Mouse (Mus musculus) ES-Bruce4 (cell line): ENCODE data around the gene Gon4l.

Experiments used
- CTCF ChIP-seq: IDR thresholded peaks from one replicate; pipeline ENCODE4 v1.8.1; 2011; ENCODE audit warnings: low read depth, low read length
- EP300 ChIP-seq: IDR thresholded peaks from 2 replicates; pipeline ENCODE4 v1.6.1; 2011; ENCODE audit warnings: low read depth, low read length; ENCODE audit not compliant: insufficient read depth
- POLR2A ChIP-seq: IDR thresholded peaks from one replicate; pipeline ENCODE4 v1.8.1; 2011; ENCODE audit warnings: low read length; ENCODE audit not compliant: insufficient read depth

DNA sequence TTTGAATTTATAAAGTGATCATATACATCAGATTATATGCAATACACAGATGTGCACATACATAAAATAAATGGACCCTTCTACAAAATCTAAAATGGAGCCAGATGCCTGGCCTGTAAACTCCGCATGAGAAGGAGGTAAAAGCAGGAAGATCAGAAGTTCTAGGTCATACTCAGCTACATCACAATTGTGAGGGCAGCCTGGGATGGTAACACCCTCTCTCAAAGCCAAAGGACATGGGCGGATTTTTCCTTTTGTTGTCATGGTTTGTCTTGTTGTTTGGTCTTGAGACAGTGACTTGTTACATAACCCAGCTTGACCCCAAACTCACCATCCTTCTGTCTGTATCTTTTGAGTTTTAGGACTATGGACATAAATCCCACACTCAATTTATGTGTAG, 70.7 kb downstream of the Gon4l start:
- TF ChIP-seq CTCF (no peak), POLR2A (no peak), EP300 (no peak)
